Mouse (Mus musculus) cerebral cortex, adult 2 months (tissue): ENCODE measurements around the gene Skint6.

ENCODE experiments used
- WGBS: fragments of 180-500 bp; shearing (Covaris S2); methylation state at CpG from one replicate; pipeline ENCODE4 v1.1.7; 2018; 5-methylcytosine and 5-hydroxymethylcytosine counted together

Gene Skint6

GRCm38 (mm10) chr4:113286873-113287272 is at the start of gene Skint6:
Gene Skint6 (minus strand): TSS chr4:113286973.
- 46% methylated on average over 2 of the region's 2 CpGs for WGBS

GRCm38 (mm10) chr4:113320911-113321310 is 34.1 kb upstream of the Skint6 start:
- 93% methylated on average over 1 of the region's 1 CpGs for WGBS

GRCm38 (mm10) chr4:113301773-113302473 is 15.2 kb upstream of the Skint6 start:
- WGBS, result 71% methylated on average over 3 of the region's 3 CpGs

GRCm38 (mm10) chr4:113263363-113264060 is 23.3 kb downstream of the Skint6 start:
- 100% methylated on average over 1 of the region's 1 CpGs for WGBS

GRCm38 (mm10) chr4:113067621-113068020 is 219.2 kb downstream of the Skint6 start:
- 70% methylated on average over 3 of the region's 3 CpGs for WGBS

GRCm38 (mm10) chr4:112979160-112979559 is 307.6 kb downstream of the Skint6 start:
- 41% methylated on average over 22 of the region's 22 CpGs for WGBS

DNA sequence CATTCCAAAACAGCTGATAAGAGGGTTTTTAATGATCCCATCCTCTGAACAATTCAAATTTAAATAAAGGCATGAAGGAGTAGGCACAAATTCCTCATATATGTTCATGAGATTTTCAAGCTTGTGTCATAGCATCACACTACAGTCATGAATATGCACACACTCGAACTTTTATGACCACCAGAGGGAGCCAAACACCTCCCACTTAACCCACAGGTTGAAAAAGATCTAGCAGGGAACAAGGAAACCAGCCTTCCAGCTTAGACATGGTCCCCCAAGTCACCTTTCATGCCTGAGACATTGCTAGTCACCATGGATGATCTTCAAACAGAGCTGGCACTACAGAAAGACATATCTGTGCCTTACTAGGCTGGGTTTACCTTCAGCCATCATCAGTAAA is 496.1 kb downstream of the Skint6 start:
- WGBS, result 0% methylated on average over 1 of the region's 1 CpGs

- 57% methylated on average over 1 of the region's 1 CpGs for WGBS
Observed at GRCm38 (mm10) chr4:112774766-112775165, 512.0 kb downstream of the Skint6 start, which contains the start of gene Skint10. Gene Skint10 (minus strand): TSS chr4:112774866.
